Mouse (Mus musculus) embryo, embryonic 10 days (tissue): ENCODE results near the gene Gipc2.

Source experiments
- DNase-seq: peaks from one replicate; pipeline ENCODE4 v3.0.0-alpha.2; 2015; ENCODE audit warnings: low spot score

Gipc2 gene

DNA sequence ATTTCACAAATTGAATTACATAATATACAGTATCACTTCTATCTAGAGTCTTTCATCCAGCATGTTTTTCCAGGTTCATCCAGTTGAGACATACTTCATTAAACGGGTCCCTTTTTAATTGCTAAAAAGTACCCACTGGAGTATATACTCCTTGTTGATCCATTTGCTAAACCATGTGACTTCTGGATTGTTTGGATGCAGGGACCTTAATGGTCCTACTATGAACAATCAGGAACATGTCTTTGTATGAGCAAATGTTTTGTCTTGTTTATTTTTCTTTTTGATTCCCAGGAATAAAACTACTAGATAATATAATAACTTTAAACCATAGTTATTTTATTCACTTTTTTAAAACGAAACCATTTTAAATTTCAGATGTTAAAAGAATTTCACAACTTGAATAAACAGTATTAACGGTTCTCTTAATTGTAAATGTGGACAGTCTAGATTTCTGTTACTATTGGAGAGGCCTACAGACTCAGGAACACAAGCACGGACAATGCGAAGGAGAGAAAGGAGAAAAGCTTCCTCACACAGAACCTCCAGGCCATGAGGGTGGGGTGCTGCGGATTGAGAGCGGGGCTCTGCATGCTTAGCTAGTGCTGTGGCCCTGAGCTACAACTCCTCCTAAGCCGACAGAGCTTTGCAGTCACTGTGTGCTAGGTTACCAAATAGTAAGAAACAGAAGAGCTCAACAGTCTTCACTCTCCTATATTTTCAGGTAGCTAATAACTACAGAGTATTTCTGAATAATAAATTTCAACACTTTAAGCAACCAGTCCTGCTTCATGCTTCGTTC, 24.8 kb upstream of the Gipc2 start:
- no peak for DNase-seq

DNA sequence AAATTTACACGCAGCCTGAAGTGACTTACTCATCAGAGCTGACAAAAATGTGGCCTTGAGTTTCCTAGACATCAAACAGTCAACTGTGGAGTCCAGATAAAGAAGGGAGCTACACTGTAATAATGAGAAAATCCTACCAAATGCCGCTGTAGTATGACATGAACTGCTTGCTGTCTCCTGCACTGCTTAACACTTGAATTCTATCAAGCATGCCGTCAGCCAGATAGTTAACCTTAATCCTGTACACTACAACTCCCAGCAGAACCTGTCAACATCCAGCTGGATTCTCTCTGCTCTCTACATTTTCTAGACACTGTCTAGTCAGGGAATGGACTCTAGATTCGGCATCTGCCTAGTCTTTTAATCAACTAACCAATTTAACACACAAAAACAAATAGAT, 23.3 kb upstream of the Gipc2 start:
- DNase-seq, result no peak

DNA sequence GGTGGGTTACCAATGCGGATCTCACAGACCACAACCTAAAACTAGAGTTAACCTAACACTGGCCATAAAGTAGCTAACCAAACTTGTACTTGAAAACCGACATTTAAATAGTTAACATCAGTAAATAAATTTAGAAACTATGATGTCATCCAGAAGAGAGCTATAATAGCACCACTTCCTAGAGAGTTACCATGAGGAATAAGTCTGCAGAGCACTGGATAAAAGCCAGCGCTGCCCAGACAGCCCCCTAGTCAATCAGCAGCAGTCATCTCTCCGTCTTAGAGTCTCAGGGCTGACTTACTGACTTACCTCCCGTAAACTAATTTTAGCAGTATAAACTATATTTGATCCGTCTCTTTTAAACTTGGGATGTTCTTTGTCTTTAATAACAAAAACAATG, 20.1 kb upstream of the Gipc2 start:
- DNase-seq, result no peak

DNA sequence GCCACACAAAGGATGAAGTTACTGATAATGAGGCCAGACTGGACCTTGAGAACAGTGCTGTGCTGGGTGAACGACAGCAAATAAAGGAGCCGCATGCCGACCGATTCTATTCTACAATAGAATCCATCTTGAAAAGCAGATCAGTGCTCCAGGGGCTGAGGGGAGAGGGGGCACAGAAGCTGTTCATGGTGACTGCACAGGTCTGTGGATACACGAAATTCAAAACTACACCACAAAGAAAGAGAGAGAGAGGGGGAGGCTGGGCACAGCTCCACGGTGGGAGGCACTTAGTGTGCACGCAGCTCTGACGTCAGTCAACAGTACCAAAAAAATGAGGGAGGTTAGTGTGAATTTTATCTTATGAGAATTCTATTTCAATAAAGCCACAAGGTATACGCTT, 17.5 kb upstream of the Gipc2 start:
- DNase-seq, result no peak

DNA sequence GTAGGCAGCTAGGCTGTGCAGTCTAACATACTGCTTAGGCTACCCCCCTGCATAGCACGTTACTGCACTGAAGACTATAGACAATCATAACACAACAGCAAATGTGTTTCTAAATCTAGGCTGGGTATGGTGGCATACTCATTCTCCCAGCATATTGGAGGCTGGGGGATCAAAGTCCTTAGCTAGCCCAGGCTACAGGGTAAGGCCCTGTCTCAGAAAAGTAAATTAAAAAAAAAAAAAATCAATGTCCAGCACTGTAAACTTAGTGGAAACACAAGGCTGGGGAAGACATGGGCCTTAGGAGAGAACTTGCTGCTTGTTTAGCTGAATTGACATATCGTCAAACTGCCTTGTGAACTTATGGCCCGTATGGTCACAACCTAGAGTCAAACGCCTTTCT, 14.6 kb upstream of the Gipc2 start:
- no peak for DNase-seq

DNA sequence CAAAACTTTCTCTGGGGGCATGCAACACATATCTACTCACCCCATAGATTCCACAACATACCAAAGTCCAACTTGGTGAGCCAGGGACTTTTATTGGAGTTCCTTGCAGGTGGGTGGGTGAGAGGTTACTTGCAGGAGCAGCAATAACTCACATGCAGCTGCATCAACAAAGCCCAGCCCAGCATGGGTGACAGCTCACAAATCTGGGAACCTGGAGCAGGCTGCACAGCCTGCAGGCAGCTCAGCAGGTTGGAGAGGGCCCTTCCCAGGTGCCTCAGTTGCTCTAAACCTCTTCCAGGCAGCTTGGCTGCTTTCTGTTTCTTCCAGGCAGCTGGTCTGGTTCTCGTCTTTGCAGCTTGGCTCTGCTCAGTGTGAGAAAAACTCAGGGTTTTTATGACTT, 13.3 kb upstream of the Gipc2 start:
- DNase-seq, result no peak

DNA sequence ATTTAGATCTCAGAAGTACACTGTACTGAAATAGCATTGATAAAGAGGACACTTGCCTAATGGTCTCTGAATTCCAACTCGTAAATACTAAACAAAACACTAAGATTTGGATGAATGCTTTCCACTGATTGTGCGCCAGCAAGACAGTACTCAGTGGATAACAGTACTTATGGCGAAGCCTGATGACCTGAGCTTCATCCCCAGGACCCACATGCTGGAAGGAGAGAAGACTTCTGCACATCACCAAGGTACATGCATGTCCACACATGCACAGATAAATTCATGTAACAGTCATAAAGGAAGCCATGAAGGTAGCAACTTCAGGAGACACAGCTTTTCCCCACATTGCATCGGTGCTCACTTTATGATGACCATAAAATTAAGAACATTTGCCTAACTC, 12.8 kb upstream of the Gipc2 start:
- DNase-seq, result no peak

DNA sequence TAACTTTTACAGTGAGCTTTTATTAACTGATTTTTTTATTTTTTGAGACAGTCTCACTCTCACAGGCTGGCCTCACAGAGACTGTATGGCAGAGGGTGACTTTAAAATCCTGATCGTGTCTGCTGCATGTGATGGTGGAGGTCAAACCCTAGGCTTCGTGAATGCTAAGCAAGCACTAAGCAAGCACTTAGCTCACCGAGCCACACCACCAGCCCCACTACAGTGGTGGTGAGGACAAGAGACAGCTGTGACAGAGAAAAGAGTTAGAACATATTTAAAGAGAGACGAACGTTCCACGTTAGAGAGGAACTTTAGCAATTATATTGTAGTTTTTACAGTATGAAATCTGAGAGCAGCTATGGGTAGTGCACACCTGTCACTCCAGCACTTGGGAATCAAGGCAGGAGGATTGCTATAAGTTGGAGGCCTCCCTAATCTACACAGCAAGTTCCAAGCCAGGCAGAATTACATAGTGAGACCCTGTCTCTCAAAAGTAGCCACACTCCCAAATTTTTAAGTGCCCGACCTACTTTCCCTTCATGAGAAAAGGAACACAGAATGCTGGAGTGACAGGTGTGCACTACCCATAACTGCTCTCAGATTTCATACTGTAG, 6.4 kb upstream of the Gipc2 start:
- no peak for DNase-seq

DNA sequence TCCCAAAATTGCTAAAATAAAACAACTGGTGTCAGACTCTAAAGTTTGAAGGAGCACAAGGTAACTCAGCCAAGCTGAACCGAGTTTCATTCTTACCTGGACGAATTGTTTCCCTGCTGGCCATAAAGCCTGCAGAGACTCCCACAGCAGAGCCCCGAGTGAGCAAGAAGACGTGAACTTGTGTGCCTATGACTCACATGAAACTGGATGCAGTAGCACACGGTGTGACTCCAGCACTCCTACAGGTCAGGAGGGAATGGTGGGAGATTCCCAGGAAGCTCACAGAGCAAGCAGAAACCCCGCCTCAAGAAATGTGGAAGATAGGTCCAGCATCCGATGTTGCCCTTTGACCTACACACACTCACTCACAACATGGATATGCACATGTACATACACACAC, 5.8 kb upstream of the Gipc2 start:
- no peak for DNase-seq

DNA sequence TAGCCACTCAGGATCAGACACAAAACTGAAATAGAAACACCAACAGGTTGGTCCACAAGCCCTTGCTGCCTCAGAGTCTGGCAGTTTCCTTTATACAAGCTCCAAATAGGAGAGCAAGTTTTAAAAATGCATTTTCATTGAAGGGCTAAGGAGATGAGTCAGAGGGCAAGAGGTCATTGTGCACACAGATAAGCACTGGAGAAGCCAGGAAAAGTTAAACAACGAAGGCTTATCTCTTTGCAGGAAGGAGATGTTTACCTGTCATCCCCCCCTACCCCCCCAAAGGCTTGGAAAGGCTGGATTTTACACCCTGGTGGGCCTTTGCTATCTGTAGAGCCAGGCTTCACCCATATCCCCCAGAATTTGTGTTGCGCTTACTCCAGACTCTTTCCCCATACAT, 5.2 kb upstream of the Gipc2 start:
- no peak for DNase-seq

DNA sequence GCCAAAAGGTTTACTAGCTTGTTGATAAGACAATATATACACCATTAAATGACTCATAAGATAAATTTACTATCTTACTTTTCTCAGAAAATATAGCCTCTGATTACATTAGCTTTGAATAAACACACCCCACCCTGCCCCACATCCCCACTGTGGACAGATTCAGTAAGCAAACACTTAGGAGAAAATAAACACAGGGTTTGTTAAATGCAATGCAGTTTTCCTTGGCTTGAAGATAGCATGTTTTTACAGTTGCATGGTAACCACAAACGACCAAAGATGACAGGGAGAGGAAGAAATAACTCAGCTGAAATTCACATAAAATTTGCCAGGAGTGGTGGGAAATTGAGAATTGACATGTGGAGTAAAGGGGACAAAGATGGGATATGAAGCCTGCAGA, 4.4 kb upstream of the Gipc2 start:
- DNase-seq, result no peak

DNA sequence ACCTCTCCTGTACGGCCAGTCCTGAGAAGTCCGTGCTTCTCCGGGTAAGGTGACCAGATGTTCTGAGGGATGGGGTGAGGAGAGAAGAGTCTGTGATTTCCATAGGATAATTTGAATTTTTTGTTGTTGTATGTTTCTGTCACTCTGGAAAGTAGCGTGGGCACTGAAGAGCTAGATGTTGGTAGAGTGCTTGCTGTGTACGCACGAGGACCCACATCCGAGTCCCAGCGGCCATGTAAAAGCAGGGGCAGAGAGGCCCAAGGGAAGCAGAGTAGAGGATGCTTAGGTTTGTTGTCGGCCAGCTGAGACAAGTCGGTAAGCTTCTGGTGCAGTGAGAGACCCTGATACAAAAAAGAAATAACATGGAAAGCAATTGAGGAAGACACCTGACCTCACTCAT, 2.0 kb upstream of the Gipc2 start:
- no peak for DNase-seq

DNA sequence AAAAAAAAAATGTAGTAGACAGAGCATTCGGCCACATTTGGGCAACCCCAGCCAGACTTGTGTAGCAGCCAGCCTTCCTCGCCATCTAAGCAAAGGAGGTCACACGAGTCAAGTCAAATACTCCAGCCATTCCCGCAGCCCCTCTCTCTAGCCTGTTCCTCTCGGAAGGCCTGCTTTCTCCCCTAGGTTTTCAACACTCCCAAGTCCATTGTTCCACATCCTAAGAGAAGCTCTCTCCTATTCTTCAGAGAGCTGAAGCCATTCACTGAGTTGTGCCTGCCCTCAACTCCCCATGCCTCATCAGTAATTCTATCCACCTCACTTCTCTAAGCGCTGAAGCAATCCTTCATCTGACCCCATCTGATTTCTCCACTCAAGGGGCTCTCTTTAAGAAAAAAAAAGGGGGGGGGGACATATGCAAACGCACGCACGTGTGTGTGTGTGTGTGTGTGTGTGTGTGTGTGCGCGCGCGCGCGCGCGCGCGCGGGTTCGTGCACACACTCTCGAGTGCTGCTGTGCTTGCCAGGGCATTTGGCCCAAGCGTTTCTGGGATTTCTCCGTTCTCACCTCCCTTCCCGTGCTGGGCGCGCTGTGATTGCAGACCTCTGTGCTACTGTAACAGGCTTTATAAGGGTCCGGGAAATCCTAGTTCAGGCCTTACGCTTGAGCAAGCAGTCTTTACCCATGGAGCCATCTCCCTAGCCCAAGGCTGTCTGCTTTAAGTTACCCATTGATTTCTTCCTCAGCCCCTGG, 845 bp upstream of the Gipc2 start:
- DNase-seq, result peak; percentile 49

DNA sequence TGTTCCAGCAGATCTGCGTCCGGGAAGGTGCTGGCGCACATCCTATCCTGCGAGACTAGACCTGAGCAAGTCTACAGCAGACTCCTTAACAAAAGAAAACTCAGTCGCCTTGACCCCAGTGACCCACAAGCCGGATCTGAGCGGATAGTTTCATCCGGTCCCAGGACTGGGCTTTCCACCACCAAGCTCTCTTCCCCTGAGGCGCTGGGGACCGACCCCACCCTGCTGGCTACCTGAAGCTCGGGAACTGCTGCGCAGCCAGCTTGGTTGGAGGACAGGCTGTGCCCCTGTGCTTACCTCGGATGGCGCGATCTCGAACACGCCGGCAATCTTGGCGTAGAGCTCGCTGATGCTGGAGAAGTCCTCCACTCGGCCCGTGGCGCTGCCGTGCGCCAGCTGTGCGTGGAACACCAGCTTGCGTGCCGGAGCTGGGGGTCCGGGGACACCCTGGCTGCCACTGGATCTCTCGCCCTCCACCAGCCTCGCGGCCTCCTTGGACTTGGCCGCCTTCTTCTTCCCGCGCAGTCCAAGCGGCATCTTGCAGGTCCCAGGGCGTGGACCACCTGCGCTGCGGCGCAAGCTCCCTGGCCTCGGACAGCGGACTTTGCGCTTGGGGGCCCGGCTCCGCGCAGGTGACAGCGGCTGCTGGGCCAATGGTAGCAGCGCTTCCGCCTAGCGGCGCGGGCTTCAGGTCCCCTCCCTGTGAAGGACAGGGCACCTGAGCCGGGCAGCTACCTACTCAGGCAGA, 505 bp downstream of the Gipc2 start:
- DNase-seq, result peak; percentile 59

DNA sequence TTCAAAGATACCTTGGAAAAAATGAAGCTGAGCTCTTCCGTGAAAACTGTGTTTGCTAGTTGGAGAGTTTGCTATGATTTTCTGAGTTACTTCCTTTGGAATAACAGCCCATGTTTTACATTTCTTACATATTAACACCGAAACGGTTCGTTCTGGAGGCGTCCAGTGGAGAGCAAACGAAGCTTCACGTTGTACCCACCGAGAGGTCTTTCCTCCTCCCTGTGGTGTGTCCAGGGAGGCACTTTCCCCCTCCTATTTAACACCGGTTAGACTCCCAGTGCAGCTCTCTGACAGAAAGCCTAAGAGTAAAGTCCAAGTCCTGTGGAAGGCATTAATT, 1.0 kb downstream of the Gipc2 start:
- no peak for DNase-seq

DNA sequence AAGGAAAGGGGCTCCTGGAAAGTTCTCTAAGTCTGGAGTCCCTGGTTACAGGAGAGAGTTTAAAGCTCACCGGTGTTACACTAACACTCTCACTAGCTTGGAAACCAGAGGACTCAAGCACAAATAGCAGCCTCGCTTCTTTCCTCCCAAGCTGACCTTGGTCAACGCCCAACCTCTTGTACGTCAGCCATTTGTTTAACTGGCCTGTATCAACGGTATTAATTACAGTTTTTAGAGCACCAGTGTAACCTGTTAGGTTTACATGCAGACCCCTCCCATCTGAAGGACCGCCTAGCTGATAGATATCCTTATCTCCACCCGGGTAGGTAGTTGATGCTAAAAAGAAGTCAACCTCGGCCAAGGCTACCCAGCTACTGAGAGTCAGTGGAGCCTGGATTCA, 2.7 kb downstream of the Gipc2 start:
- DNase-seq, result no peak

DNA sequence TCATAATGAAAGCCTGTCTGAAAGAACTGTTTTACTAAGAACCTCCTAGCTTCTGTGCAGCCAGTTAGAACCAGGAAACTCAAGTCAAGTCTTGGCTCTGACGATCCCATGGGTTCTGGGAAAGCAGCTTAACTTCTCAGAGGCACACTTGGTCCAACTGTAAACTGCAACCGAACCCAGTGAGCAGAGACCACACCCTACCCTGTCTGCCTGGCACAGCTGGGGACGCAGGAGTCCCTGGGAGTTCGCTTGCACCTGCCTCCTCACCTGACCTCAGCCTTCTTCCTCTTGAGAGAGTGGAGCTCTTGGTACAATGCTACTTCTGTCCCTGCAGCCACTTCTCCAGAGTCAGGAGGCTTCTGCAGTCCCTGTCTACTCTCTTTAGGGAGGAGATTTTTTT, 5.4 kb downstream of the Gipc2 start:
- DNase-seq, result no peak

DNA sequence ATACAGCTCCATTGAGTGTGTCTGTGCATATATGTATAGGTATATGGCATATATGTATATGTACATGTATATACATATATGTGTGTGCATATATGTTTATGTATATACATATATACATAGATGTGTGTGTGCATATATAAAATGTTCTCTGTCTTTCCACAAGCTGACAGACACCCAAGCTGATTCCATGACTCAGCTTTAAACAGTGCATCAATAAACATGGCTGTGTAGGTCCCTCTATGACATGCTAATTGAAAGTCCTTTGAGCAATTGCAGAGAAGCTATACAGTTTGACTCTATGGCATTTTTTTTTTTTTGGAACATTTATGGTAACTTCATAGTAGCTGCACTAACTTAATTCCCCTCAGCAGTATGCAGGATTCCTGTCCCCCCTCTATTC, 6.7 kb downstream of the Gipc2 start:
- DNase-seq, result no peak

DNA sequence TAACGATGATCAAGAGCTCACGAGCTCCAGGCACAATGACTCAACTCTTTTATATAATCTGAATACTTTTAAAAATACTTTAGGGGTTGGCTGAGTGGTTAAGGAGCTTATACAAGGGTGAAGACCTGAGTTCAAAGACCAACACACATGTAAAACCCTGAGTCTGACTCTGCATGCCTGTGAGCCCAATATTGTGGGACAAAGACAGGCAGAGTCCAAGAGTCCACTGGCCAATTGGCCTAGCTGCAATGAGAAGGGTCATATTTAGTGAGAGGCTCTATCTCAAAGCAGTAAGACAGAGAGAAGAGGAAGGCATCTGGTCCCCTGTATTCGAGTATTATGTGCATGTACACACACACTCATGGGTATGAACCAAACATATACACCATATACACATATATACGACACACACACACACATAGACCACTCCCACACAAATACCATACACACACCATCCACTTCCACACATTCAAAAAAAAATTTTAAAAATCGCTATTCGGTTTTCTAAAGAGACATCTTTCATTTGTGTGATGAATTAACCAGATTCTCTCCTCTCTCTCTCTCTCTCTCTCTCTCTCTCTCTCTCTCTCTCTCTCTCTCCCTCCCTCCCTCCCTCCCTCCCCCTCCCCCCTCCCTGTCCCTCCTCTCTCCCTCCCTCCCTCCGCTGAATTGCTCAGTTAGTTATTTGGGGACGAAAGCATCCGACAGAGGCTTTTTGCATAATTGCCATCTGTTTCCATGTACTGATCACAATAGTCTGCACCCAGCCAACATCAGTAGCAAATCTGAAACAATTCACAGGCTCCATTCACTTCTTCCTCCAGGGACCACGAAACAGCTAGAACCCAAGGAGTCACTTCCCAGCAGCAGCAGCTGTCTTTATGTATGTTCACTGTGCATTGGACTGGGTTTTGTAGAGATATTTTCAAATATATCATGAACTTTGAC, 7.4 kb downstream of the Gipc2 start:
- DNase-seq, result no peak

DNA sequence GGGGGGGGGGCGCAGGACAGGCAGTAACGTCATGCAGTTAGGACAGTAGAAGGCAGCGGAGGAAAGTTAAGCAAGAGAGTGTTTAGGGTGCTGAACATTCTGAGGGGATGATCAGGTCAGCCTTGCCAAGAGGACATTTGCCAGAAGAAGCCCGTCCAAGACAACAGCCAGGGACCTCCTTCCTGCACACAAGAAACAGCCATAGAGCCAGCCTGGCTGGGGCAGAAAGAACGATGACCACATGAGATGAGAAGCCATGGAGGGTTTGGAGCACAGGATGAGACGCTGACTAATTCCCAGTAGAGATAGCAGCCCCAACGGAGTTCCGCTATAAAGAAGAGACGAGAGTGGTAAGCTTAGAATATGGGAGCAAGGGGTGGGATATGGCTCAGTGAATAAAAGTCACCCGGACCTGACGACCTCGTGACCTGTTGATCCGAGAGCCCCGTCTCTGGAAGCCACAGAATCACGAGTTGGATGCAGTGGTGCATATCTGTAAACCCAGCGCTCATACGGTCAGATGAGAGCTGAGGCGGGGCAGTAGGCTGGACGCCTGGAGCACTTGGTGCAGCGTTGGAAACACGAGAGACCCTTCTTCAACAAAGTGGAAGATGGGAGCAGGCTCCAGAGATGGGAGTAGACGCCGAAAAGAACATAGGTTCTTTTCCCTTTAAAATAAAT, 9.1 kb downstream of the Gipc2 start:
- DNase-seq, result no peak
